Mouse (Mus musculus): Measurements from ENCODE around the gene Tpm1. TPM values are rescaled to one million over a fixed set of nuclear protein-coding genes. Genes with fewer than 3 reads are reported as not detected.
A peak's percentile ranks its signal among the peaks of the same experiment; 100 is the strongest.

Tpm1 gene
- polyA plus RNA-seq, 1 experiment from 2014 or later: 1,264 TPM

DNA sequence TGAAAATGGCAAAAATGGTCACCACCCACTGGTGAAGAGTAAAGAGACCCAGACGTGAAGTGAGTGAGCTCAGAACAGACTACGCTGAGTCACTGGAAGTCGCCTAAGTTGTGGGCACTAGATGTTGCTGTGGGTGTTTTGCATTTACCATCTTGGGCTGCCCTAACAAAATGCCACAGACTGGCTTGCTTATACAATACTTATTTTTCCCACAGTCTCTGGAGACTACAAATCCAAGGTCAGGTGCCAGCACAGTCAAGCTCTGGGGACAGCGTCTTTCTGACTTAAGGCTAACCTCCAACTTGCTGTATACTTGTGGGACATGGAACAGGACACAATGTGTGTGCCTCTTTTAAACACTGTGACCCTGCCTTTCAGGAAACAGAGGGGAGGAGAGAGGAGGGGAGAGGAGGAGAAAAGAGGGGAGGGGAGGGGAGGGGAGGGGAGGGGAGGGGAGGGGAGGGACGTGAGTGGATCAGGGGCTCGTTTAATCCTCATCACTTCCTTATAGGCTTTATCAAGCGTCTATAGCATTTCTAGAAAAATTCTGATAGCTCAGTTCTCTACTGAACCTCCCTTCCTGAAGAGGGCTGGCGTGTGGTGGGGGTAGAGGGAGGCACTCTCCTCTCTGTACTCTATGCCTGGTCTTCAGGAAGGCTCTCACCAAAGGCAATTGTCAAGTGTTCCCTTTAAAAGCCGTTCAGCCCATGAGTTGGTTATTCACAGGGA is 58.0 kb downstream of the Tpm1 start:
- WGBS: 71% methylated on average over 9 of the region's 9 CpGs
- H3K27ac ChIP-seq (replicated peaks; ENCODE audit: low read depth, low read length): no peak overlapping the region
- no peak for ATAC-seq (ENCODE audit: low read depth)

GRCm38 (mm10) chr9:66990046-66990445 is 59.2 kb downstream of the Tpm1 start:
- H3K27ac ChIP-seq (replicated peaks; ENCODE audit: low read depth, low read length): 0 out of 2 replicates have a peak overlapping the region, but pooled peaks have one; percentile 87
- H3K9me3 ChIP-seq (ENCODE audit: control insufficient read depth, low read length): no peaks in the 10 kb centered on the region
- no peak overlapping the region for H3K4me3 ChIP-seq (ENCODE audit: low read depth, low read length)
- ATAC-seq (ENCODE audit: low read depth) (no peak), DNase-seq (ENCODE audit: low spot score) (no peak)
- WGBS: 79% methylated on average over 5 of the region's 5 CpGs
- no peak overlapping the region for H3K4me2 ChIP-seq (ENCODE audit: low read depth, low read length)
- H3K9ac ChIP-seq (ENCODE audit: low read depth, low read length): no peak overlapping the region
- no peaks in the 10 kb centered on the region for H3K27me3 ChIP-seq (replicated peaks; ENCODE audit: control insufficient read depth, insufficient read depth, low read length)
- H3K36me3 ChIP-seq (ENCODE audit: control insufficient read depth, insufficient read depth, low read length): no peaks in the 10 kb centered on the region
- peaks cover 30% of the 10 kb centered on the region for H3K4me1 ChIP-seq (ENCODE audit: control insufficient read depth, insufficient read depth, low read length)

More for the DNA sequence above, 58.0 kb downstream of the Tpm1 start:
- H3K36me3 ChIP-seq (ENCODE audit: control insufficient read depth, insufficient read depth, low read length): no peaks in the 10 kb centered on the region
- H3K4me2 ChIP-seq (ENCODE audit: low read depth, low read length): no peak overlapping the region
- H3K9me3 ChIP-seq (ENCODE audit: control insufficient read depth, low read length): no peaks in the 10 kb centered on the region
- H3K4me1 ChIP-seq (ENCODE audit: control insufficient read depth, insufficient read depth, low read length): peaks cover 30% of the 10 kb centered on the region
- DNase-seq (ENCODE audit: low spot score): no peak
- no peak overlapping the region for H3K4me3 ChIP-seq (ENCODE audit: low read depth, low read length)
- H3K9ac ChIP-seq (ENCODE audit: low read depth, low read length): no peak overlapping the region
- no peaks in the 10 kb centered on the region for H3K27me3 ChIP-seq (replicated peaks; ENCODE audit: control insufficient read depth, insufficient read depth, low read length)

DNA sequence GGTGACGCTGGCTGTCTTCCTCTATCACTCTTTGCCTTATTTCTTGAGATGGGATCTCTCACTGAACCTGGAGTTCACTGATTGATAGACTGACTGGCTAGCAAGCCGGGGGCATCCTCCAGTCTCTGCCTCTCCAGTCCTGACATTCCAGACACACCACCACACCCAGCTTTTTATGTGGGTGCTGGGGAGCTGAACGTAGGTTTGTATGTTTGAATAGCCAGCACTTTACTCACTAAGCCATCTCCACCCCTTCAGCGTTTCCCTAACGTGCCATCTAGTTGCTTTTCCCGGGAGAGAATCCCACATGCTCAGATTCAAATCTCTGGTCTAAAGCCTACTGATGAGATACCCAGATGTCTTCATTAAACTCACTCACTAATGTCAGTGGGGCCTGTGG is 59.6 kb downstream of the Tpm1 start:
- ATAC-seq (ENCODE audit: low read depth) (no peak), DNase-seq (ENCODE audit: low spot score) (no peak)
- Histone ChIP-seq H3K27ac (replicated peaks; ENCODE audit: low read depth, low read length) (peak overlapping the region; percentile 87), H3K36me3 (ENCODE audit: control insufficient read depth, insufficient read depth, low read length) (no peaks in the 10 kb centered on the region), H3K9me3 (ENCODE audit: control insufficient read depth, low read length) (no peaks in the 10 kb centered on the region), H3K27me3 (replicated peaks; ENCODE audit: control insufficient read depth, insufficient read depth, low read length) (no peaks in the 10 kb centered on the region), H3K4me1 (ENCODE audit: control insufficient read depth, insufficient read depth, low read length) (peaks cover 30% of the 10 kb centered on the region), H3K4me2 (ENCODE audit: low read depth, low read length) (no peak overlapping the region), H3K4me3 (ENCODE audit: low read depth, low read length) (no peak overlapping the region), H3K9ac (ENCODE audit: low read depth, low read length) (no peak overlapping the region)
- WGBS: 52% methylated on average over 6 of the region's 6 CpGs

- ATAC-seq (ENCODE audit: low read depth) (peak; percentile 77), DNase-seq (ENCODE audit: low spot score) (peak; percentile 91)
- Histone ChIP-seq H3K27ac (replicated peaks; ENCODE audit: low read depth, low read length) (peak overlapping the region; percentile 87), H3K4me2 (ENCODE audit: low read depth, low read length) (no peak overlapping the region), H3K36me3 (ENCODE audit: control insufficient read depth, insufficient read depth, low read length) (no peaks in the 10 kb centered on the region), H3K27me3 (replicated peaks; ENCODE audit: control insufficient read depth, insufficient read depth, low read length) (no peaks in the 10 kb centered on the region), H3K9ac (ENCODE audit: low read depth, low read length) (no peak overlapping the region), H3K4me1 (ENCODE audit: control insufficient read depth, insufficient read depth, low read length) (peaks cover 30% of the 10 kb centered on the region), H3K9me3 (ENCODE audit: control insufficient read depth, low read length) (no peaks in the 10 kb centered on the region), H3K4me3 (ENCODE audit: low read depth, low read length) (no peak overlapping the region)
- 21% methylated on average over 6 of the region's 6 CpGs for WGBS
Measured at GRCm38 (mm10) chr9:66988888-66989414, 60.3 kb downstream of the Tpm1 start.

DNA sequence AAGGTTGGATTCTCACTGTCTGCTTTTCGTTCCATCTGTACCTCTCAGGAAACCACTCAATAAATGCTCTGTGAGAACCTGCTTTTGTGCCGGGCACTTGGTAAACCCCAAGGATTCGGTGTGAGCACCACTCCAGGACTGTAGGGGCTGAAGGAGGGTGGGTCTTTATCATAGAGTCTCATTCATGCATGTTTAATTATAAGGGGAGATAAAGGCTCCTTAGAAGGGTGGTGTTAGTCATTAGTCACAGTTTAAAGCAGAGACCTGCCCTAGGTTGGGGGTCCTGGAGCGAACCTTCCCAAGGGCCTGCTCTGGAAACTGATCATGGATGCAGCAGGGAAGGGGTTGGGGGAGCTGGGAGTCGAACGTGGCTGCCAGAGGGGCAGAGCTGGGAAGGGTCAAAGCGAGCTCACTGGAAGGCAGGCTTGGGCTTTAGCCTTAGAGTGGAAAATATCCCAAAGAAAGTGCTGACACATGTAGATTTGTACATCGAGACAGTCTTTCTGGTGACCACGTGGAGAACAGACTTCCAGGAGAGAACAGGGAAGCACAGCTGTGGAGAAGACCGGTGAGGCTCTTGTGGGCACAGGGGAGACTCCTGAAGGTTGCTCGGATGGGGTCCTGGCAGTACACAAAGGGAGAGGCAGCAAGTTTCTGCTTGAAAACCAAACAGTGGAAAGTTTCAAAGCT is 60.9 kb downstream of the Tpm1 start:
- Histone ChIP-seq H3K27me3 (replicated peaks; ENCODE audit: control insufficient read depth, insufficient read depth, low read length) (no peaks in the 10 kb centered on the region), H3K9ac (ENCODE audit: low read depth, low read length) (no peak overlapping the region), H3K4me1 (ENCODE audit: control insufficient read depth, insufficient read depth, low read length) (peaks cover 30% of the 10 kb centered on the region), H3K9me3 (ENCODE audit: control insufficient read depth, low read length) (no peaks in the 10 kb centered on the region), H3K4me2 (ENCODE audit: low read depth, low read length) (no peak overlapping the region), H3K36me3 (ENCODE audit: control insufficient read depth, insufficient read depth, low read length) (no peaks in the 10 kb centered on the region), H3K27ac (replicated peaks; ENCODE audit: low read depth, low read length) (peak overlapping the region; percentile 87), H3K4me3 (ENCODE audit: low read depth, low read length) (no peak overlapping the region)
- peak; percentile 41 for ATAC-seq (ENCODE audit: low read depth)
- WGBS: 48% methylated on average over 11 of the region's 11 CpGs
- peak; percentile 71 for DNase-seq (ENCODE audit: low spot score)

GRCm38 (mm10) chr9:66985377-66985776 is 63.8 kb downstream of the Tpm1 start:
- no peak for DNase-seq (ENCODE audit: low spot score)
- no peak overlapping the region for H3K9ac ChIP-seq (ENCODE audit: low read depth, low read length)
- no peaks in the 10 kb centered on the region for H3K36me3 ChIP-seq (ENCODE audit: control insufficient read depth, insufficient read depth, low read length)
- no peak overlapping the region for H3K4me2 ChIP-seq (ENCODE audit: low read depth, low read length)
- no peaks in the 10 kb centered on the region for H3K9me3 ChIP-seq (ENCODE audit: control insufficient read depth, low read length)
- H3K27me3 ChIP-seq (replicated peaks; ENCODE audit: control insufficient read depth, insufficient read depth, low read length): no peaks in the 10 kb centered on the region
- peaks cover 29% of the 10 kb centered on the region for H3K4me1 ChIP-seq (ENCODE audit: control insufficient read depth, insufficient read depth, low read length)
- WGBS: 87% methylated on average over 7 of the region's 7 CpGs
- no peak overlapping the region for H3K4me3 ChIP-seq (ENCODE audit: low read depth, low read length)
- no peak overlapping the region for H3K27ac ChIP-seq (replicated peaks; ENCODE audit: low read depth, low read length)
- ATAC-seq (ENCODE audit: low read depth): no peak

GRCm38 (mm10) chr9:66982085-66982484 is 67.1 kb downstream of the Tpm1 start:
- no peak for ATAC-seq (ENCODE audit: low read depth)
- no peak overlapping the region for H3K9ac ChIP-seq (ENCODE audit: low read depth, low read length)
- WGBS: 80% methylated on average over 7 of the region's 7 CpGs
- no peak for DNase-seq (ENCODE audit: low spot score)
- H3K9me3 ChIP-seq (ENCODE audit: control insufficient read depth, low read length): no peaks in the 10 kb centered on the region
- no peak overlapping the region for H3K27ac ChIP-seq (replicated peaks; ENCODE audit: low read depth, low read length)
- H3K4me2 ChIP-seq (ENCODE audit: low read depth, low read length): no peak overlapping the region
- H3K27me3 ChIP-seq (replicated peaks; ENCODE audit: control insufficient read depth, insufficient read depth, low read length): no peaks in the 10 kb centered on the region
- H3K4me1 ChIP-seq (ENCODE audit: control insufficient read depth, insufficient read depth, low read length): no peaks in the 10 kb centered on the region
- H3K4me3 ChIP-seq (ENCODE audit: low read depth, low read length): no peak overlapping the region
- no peaks in the 10 kb centered on the region for H3K36me3 ChIP-seq (ENCODE audit: control insufficient read depth, insufficient read depth, low read length)

DNA sequence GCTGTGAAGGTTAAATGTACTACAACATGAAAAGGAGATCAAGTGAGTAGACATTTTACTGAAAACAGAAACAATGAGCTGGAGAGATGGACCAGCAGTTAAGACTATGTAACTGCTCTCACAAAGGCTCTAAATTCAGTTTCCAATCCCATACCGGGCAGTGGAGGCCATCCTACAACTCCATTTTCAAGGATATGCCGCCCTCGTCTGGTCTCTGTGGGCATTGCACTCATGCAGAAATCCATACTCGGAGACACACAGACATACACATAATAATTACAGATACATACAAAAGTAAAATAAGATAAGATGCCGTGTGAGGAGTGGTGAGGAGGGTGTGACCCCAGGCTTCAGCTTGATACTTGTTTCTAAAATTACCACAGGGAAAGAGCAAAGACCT is 68.7 kb downstream of the Tpm1 start:
- ATAC-seq (ENCODE audit: low read depth) (no peak), DNase-seq (ENCODE audit: low spot score) (peak; percentile 45)
- Histone ChIP-seq H3K4me3 (ENCODE audit: low read depth, low read length) (no peak overlapping the region), H3K27me3 (replicated peaks; ENCODE audit: control insufficient read depth, insufficient read depth, low read length) (no peaks in the 10 kb centered on the region), H3K4me2 (ENCODE audit: low read depth, low read length) (no peak overlapping the region), H3K27ac (replicated peaks; ENCODE audit: low read depth, low read length) (no peak overlapping the region), H3K9ac (ENCODE audit: low read depth, low read length) (no peak overlapping the region), H3K36me3 (ENCODE audit: control insufficient read depth, insufficient read depth, low read length) (no peaks in the 10 kb centered on the region), H3K9me3 (ENCODE audit: control insufficient read depth, low read length) (no peaks in the 10 kb centered on the region), H3K4me1 (ENCODE audit: control insufficient read depth, insufficient read depth, low read length) (peaks cover 4% of the 10 kb centered on the region; the same call in 1 of the 2 replicates)
- WGBS: 13% methylated on average over 5 of the region's 5 CpGs
